Mouse (Mus musculus): ENCODE results near the gene Unc45a. TPM values are rescaled to one million over a fixed set of nuclear protein-coding genes. Genes with fewer than 3 reads are reported as not detected.

Gene Unc45a
- polyA plus RNA-seq, 1 experiment from 2014 or later = 41.1 TPM

DNA sequence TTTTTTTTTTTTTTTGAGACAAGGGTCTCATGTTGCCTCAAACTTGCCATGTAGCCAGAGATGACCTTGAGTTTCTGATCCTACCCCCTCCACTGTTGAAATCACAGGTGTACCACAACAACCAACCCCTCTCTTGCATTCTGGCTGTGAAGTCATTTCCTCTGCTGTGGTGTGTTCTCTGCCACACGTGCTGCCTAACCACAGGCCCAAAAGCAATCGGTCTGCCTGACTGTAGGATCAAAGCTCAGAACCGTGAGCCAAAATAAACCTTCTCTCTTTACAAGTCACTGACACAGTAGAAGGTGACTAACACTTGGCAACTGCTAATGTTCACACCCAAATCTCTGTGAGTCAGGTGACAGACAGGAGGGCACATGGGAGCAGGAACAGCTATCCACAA lies 19.6 kb upstream of the Unc45a start:
- no peak for ATAC-seq (replicated peaks; ENCODE audit: low FRiP score)
- Histone ChIP-seq H3K4me2 (no peak overlapping the region), H3K27me3 (no peaks in the 10 kb centered on the region), H3K4me1 (no peaks in the 10 kb centered on the region), H3K9me3 (replicated peaks) (no peaks in the 10 kb centered on the region), H3K36me3 (peaks cover 93% of the 10 kb centered on the region), H3K9ac (no peak overlapping the region), H3K27ac (no peak overlapping the region), H3K4me3 (replicated peaks) (no peak overlapping the region)
- WGBS = 48% methylated on average over 3 of the region's 3 CpGs

DNA sequence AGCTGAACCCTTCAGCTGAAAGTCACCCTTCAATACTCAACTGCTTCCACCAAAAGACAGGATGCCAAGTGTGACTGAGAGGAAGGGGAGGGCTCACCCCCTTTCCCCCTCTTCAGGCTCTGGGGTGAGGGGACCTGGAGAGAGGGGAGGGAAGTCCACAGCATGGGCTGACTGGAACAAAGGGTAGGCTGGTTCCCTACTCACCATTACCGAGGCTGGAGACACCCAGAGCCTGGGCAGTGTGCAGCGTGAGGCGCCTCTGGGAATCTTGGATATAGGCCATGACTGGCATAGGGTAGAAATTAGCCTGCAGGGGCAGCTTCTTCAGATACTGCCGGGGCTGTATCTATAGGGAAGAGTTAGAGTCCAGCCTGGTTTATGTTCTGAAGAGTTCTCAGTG lies 17.2 kb upstream of the Unc45a start:
- Histone ChIP-seq H3K9ac (no peak overlapping the region), H3K9me3 (replicated peaks) (no peaks in the 10 kb centered on the region), H3K36me3 (peaks cover 89% of the 10 kb centered on the region), H3K4me2 (no peak overlapping the region), H3K4me3 (replicated peaks) (no peak overlapping the region), H3K27ac (no peak overlapping the region), H3K4me1 (no peaks in the 10 kb centered on the region), H3K27me3 (no peaks in the 10 kb centered on the region)
- ATAC-seq (replicated peaks; ENCODE audit: low FRiP score) = no peak
- WGBS = 83% methylated on average over 4 of the region's 4 CpGs

DNA sequence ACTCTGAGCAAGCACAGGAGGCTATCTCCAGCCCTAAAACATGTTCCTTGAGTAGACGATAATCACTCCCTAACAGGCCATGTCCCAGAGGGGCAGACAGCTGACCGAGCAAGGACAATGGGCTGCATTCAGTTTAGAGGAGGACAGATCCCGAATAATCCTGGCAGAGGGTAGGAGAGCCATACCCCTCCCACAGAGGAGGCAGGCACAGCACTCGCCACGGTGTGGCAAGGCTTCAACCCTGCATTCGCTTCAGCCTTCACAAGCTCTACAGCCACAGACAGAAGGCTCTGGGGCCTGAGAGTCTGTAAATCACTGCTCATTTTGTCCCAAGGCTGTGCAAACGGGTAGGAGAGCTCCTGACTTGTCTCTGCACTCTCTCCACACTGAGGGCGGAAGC lies 16.4 kb upstream of the Unc45a start:
- no peaks in the 10 kb centered on the region for H3K4me1 ChIP-seq
- no peaks in the 10 kb centered on the region for H3K27me3 ChIP-seq
- peaks cover 89% of the 10 kb centered on the region for H3K36me3 ChIP-seq
- no peak overlapping the region for H3K4me3 ChIP-seq (replicated peaks)
- H3K9ac ChIP-seq = no peak overlapping the region
- no peak for ATAC-seq (replicated peaks; ENCODE audit: low FRiP score)
- 62% methylated on average over 8 of the region's 8 CpGs for WGBS
- no peak overlapping the region for H3K4me2 ChIP-seq
- H3K27ac ChIP-seq = 0 out of 2 replicates have a peak overlapping the region, but pooled peaks have one; percentile 23
- H3K9me3 ChIP-seq (replicated peaks) = no peaks in the 10 kb centered on the region

DNA sequence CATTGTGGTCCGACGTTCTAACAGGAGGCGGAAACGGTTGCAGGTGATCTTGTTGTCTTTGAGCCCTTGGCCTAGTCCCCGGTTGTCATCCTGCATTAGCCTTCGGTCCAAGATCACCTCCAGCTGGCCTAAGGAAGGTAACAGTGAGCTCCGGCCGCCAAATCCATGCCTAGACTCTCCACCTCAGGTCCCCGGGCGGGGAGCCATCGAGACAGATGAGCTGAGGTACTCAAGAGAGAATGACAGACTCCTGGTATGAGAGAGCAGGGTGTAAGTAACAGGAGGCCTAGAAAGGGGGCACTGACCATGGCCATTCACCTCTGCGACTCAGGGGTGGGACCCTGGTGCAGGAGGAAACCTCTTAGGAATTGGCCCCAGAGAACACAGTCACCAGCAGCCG lies 15.5 kb upstream of the Unc45a start:
- WGBS = 92% methylated on average over 13 of the region's 13 CpGs
- Histone ChIP-seq H3K27ac (no peak overlapping the region), H3K4me3 (replicated peaks) (no peak overlapping the region), H3K4me1 (no peaks in the 10 kb centered on the region), H3K9ac (no peak overlapping the region), H3K4me2 (no peak overlapping the region), H3K27me3 (no peaks in the 10 kb centered on the region), H3K9me3 (replicated peaks) (no peaks in the 10 kb centered on the region), H3K36me3 (peaks cover 87% of the 10 kb centered on the region)
- no peak for ATAC-seq (replicated peaks; ENCODE audit: low FRiP score)

DNA sequence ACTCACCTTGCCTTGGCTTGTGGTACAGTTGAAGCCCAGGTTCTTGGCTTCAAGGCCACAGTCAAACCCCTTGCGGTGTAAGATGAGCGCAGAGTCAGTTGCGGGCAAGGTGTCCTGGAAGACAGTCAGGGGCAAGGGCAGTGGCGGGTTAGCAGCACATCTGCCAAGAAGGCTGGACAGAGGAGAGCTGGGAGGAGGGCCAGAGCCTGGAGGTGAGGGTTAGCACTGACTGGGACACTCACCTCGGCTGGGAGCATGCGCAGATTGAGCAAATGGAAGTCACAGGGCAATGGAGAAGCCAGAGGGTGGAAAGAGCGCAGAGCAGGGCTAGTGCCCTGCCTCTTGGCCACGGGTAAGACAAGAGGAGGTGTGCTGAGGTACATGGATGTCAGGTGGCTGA lies 12.1 kb upstream of the Unc45a start:
- Histone ChIP-seq H3K27me3 (no peaks in the 10 kb centered on the region), H3K4me1 (peaks cover 5% of the 10 kb centered on the region), H3K9ac (no peak overlapping the region), H3K27ac (no peak overlapping the region), H3K9me3 (replicated peaks) (no peaks in the 10 kb centered on the region), H3K36me3 (peaks cover 71% of the 10 kb centered on the region), H3K4me3 (replicated peaks) (no peak overlapping the region), H3K4me2 (no peak overlapping the region)
- WGBS = 90% methylated on average over 8 of the region's 8 CpGs
- ATAC-seq (replicated peaks; ENCODE audit: low FRiP score) = no peak

DNA sequence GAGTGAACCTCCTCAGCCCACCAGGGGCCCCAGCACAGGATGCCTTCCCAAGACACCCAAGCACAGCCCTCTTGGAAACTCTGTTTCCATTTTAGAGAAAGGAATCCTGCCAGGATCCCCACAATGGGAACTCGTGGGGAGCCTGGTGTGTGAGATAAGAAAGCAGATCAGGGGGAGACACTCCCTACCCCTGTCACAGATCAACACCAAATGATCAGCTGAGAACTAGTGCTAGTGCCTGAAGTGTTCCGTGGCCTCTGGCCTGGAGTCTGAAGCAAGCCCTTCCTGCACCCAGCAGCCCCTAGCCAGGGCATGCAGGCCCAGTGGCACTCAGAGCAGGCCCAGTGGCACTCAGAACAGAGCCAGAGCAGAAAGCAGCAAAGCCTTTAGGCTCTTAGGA lies 10.0 kb upstream of the Unc45a start:
- no peak overlapping the region for H3K4me2 ChIP-seq
- H3K9me3 ChIP-seq (replicated peaks) = no peaks in the 10 kb centered on the region
- ATAC-seq (replicated peaks; ENCODE audit: low FRiP score) = no peak
- H3K27me3 ChIP-seq = no peaks in the 10 kb centered on the region
- H3K36me3 ChIP-seq = peaks cover 49% of the 10 kb centered on the region
- 83% methylated on average over 2 of the region's 2 CpGs for WGBS
- peaks cover 16% of the 10 kb centered on the region for H3K4me1 ChIP-seq
- no peak overlapping the region for H3K9ac ChIP-seq
- no peak overlapping the region for H3K4me3 ChIP-seq (replicated peaks)
- H3K27ac ChIP-seq = no peak overlapping the region

DNA sequence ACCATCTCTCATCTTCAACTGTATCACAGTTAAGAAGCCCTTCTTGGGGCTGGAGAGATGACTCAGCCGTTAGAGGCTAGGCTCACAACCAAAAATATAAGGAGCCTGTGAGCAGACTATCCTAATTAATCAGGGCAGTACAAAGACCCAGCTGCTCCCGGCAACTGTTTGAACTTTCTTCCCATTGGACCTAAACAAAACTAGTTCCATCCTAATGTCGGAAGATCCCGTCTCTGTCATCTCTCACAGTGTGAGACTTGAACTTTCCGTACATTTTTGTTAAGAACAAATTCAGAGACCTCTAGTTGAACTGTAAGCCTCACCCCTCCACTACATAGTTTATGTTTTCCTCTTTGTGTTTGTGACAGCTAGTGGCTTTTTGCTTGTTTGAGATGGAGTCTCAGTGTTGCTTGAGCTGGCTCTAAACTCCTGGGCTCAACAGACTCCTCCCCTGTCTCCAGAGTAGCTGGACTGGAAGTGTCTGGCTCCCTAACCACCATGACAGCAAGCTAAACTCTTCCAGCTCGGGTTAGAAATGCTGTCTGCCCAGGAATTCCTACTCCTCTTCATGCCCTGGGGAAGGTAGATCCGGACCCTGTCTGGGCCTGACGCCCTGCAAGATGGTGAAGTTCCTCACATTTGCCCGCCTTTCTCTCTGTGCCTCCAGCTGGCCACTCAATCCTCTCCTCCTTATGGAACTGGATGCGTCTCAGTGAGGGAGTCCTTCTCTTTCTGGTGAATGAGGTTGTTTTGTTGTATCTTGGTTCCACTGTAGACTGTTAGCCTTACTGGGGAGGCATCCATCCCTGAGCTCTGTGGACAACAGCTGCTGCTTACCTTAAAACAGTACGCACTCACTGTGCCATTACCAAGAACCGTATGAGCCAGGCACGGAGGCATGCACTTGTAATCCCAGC lies 7.1 kb upstream of the Unc45a start:
- Histone ChIP-seq H3K9ac (no peak overlapping the region), H3K4me3 (replicated peaks) (no peak overlapping the region), H3K27ac (peak overlapping the region; percentile 86), H3K4me2 (no peak overlapping the region), H3K4me1 (peaks cover 24% of the 10 kb centered on the region), H3K27me3 (no peaks in the 10 kb centered on the region), H3K36me3 (peaks cover 31% of the 10 kb centered on the region), H3K9me3 (replicated peaks) (no peaks in the 10 kb centered on the region)
- WGBS = 57% methylated on average over 13 of the region's 13 CpGs
- ATAC-seq (replicated peaks; ENCODE audit: low FRiP score) = no peak; the same call in 1 of the 2 replicates

DNA sequence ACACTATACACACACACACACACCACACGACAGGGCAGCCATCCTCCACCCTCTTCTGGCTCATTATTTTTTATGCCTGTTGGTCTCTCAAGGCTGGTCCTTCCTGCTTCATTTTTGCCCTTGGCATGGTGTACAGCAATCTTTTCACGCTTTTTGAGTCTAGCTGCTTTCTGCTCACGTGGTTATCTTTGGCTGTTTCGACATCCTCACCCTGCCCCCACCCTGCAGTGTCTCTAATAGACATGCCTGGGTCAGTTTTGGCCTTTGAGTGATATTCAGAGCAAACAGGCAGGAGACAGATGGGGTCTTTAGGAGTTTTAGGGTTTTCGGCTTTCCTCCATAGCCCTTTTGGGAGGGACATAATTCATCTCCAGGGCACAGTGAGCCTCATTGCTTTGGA lies 6.0 kb upstream of the Unc45a start:
- Histone ChIP-seq H3K36me3 (peaks cover 22% of the 10 kb centered on the region), H3K9ac (no peak overlapping the region), H3K9me3 (replicated peaks) (no peaks in the 10 kb centered on the region), H3K27ac (peak overlapping the region; percentile 86), H3K4me3 (replicated peaks) (no peak overlapping the region), H3K4me1 (peaks cover 30% of the 10 kb centered on the region), H3K27me3 (no peaks in the 10 kb centered on the region), H3K4me2 (no peak overlapping the region)
- no peak for ATAC-seq (replicated peaks; ENCODE audit: low FRiP score)
- 78% methylated on average over 5 of the region's 5 CpGs for WGBS

DNA sequence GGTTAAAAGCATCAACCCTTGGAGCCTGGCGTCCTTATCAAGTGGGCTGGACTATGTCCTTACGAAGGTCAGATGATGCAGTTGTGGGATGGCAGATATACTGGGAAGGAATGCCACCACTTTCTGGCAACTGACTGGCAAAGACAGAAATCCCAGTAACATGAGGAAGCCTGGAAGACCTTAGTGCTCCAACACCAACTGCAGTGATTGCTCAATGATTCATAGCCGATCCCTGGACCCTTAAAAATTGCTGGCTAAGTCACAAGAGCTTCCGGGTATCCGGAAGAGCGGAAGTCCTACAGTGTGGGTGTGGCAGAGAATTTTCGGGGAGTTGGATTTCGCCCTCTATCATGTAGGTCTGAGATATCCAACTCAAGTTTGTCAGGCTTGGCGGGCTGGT lies 5.4 kb upstream of the Unc45a start:
- Histone ChIP-seq H3K9ac (no peak overlapping the region), H3K4me3 (replicated peaks) (no peak overlapping the region), H3K9me3 (replicated peaks) (no peaks in the 10 kb centered on the region), H3K36me3 (peaks cover 16% of the 10 kb centered on the region), H3K27me3 (no peaks in the 10 kb centered on the region), H3K4me1 (peaks cover 32% of the 10 kb centered on the region), H3K27ac (no peak overlapping the region), H3K4me2 (no peak overlapping the region)
- ATAC-seq (replicated peaks; ENCODE audit: low FRiP score) = no peak
- 80% methylated on average over 9 of the region's 9 CpGs for WGBS

DNA sequence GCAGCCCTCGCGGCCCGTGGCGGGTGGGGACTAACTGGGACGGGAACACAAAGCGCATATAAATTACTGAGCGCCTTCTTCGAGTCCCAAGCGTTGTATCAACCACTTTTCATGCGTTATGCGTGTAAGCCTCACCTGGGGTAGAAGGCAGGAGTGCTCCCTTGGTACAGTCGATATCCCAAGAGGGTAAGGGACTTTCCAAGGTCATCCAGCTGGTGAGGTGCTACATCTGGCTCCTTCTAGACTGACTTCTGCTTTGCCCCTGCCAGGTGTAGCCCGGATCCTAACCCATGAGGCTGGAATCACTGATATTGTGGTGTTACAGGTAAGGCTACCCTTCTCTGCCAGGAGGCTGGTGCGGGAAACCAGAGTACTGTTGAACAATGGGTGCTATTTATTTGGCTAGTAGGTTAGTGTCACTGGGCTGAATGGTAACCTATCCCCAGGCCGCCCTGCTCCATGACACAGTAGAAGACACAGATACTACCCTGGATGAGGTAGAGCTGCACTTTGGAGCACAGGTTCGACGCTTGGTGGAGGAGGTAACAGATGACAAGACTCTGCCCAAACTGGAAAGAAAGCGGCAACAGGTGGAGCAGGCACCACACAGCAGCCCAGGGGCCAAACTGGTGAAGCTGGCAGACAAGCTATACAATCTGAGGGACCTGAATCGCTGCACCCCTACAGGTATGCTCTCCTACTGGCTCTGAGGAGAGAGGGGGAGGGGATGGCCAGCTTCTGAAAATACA lies 2.6 kb upstream of the Unc45a start:
- H3K27ac ChIP-seq = peak overlapping the region; percentile 77
- no peak for ATAC-seq (replicated peaks; ENCODE audit: low FRiP score)
- 23% methylated on average over 19 of the region's 19 CpGs for WGBS

DNA sequence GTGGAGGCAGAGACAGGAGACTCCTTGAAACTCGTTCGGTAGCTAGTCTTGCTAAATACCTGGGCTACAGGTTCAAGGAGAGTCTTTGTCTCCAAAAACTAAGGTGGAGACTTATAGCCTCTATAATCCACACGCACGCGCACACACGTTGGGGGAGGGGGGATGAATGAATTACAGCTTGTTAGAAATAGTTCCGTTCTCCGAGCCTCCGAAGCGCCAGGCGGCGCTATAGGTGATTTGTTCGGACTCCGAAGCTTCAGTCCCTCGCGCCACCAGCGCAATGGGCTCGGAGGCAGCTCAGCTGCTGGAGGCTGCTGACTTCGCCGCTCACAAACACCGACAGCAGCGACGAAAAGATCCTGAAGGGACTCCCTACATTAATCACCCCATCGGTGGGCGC lies 2.1 kb upstream of the Unc45a start, which contains the start of gene Hddc3:
Gene Hddc3 (plus strand): TSS at position 247 of the 400 bp plus-strand sequence.
- WGBS = under 1% methylated on average over 25 of the region's 25 CpGs
- no peak for ATAC-seq (replicated peaks; ENCODE audit: low FRiP score)
- peak within 1 kb of the TSS; percentile 77 for H3K27ac ChIP-seq

More for the DNA sequence above, 2.6 kb upstream of the Unc45a start:
- H3K27me3 ChIP-seq = no peaks in the 10 kb centered on the region
- H3K4me2 ChIP-seq = peak overlapping the region; percentile 85
- H3K4me1 ChIP-seq = peaks cover 51% of the 10 kb centered on the region
- peaks cover 5% of the 10 kb centered on the region; the same call in 1 of the 2 replicates for H3K36me3 ChIP-seq
- peak overlapping the region; percentile 59 for H3K4me3 ChIP-seq (replicated peaks)
- H3K9me3 ChIP-seq (replicated peaks) = no peaks in the 10 kb centered on the region
- peak overlapping the region; percentile 75 for H3K9ac ChIP-seq

DNA sequence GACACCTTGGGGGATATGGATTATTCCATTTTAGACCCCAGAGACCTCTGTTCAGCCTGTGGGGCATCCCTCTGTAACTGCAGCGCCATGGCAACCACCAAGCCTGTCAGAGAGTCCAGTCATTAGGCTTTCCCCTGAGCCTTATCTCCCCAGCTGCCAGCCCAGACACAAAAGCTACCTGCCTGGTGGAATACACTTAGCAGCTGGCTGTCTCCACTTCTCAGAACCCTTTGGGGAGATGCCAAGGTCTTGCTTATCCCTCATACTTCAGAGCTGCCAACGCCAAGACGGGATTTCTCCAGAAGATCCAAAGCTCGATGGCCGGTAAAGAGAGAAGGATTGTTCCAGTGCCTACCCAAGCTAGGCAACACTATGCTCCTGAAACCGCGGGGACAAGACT lies 988 bp upstream of the Unc45a start:
- no peaks in the 10 kb centered on the region for H3K27me3 ChIP-seq
- peaks cover 22% of the 10 kb centered on the region for H3K36me3 ChIP-seq
- H3K9ac ChIP-seq = no peak overlapping the region
- H3K4me2 ChIP-seq = no peak overlapping the region
- ATAC-seq (replicated peaks; ENCODE audit: low FRiP score) = no peak
- no peaks in the 10 kb centered on the region for H3K9me3 ChIP-seq (replicated peaks)
- WGBS = 76% methylated on average over 7 of the region's 7 CpGs
- no peak overlapping the region for H3K27ac ChIP-seq
- H3K4me3 ChIP-seq (replicated peaks) = no peak overlapping the region
- H3K4me1 ChIP-seq = peaks cover 47% of the 10 kb centered on the region

More for the DNA sequence above, 2.1 kb upstream of the Unc45a start, which contains the start of gene Hddc3:
- Histone ChIP-seq H3K9me3 (replicated peaks) (no peaks in the 10 kb centered on the region), H3K4me1 (peaks cover 52% of the 10 kb centered on the region), H3K4me2 (peak within 1 kb of the TSS; percentile 85), H3K9ac (peak within 1 kb of the TSS; percentile 75), H3K27me3 (no peaks in the 10 kb centered on the region), H3K4me3 (replicated peaks) (peak within 1 kb of the TSS; percentile 59), H3K36me3 (peaks cover 11% of the 10 kb centered on the region; the same call in 1 of the 2 replicates)
